Mouse (Mus musculus): ENCODE data around the gene Gjb2.

DNA sequence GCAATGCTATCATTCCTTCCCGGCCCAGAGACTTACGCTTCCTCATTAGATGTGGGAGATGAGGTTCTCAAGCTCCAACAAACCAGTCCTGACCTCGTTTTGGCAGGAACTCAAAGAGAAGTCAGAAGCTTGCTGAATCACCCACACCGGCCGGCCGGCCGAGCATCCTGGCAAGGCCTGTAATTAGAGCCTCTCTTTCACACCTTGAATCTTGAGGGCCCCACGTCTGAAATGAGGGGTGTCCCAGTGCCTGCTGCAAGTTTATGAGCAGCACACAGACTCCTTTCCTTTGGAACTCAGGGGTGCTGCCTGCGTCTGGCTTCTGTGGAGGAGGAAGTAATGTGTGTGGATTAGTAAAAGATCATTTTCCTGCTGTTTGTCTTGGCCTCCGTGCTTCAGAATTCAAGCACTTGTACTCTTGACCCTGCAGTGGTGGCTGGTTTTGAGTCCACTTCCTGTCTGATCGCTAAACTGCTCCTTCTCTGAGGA is 20.3 kb downstream of the Gjb2 start:
- TF ChIP-seq CTCF (IDR thresholded peaks at IDR 0.05; ENCODE audit: low read depth, low read length), result no peak
- TF ChIP-seq POLR2A (IDR thresholded peaks at IDR 0.05; ENCODE audit: extremely low read depth, insufficient read depth, low read length), result no peak
